Mouse (Mus musculus) ES-Bruce4 (cell line): Measurements from ENCODE around the gene Cdk10. TPM values are rescaled to one million over a fixed set of nuclear protein-coding genes. Genes with fewer than 3 reads are reported as not detected.

ENCODE experiments used
- H3K27ac ChIP-seq: 2 replicates; pipeline ENCODE4 v1.5.1; 2012; ENCODE audit warnings: low read length, inconsistent platforms; ENCODE audit not compliant: insufficient read depth
- H3K27me3 ChIP-seq: 2 replicates; pipeline ENCODE4 v1.6.1; 2012; ENCODE audit warnings: mild to moderate bottlenecking, low read length, inconsistent platforms; ENCODE audit not compliant: control insufficient read depth, poor library complexity, insufficient read depth, severe bottlenecking
- H3K36me3 ChIP-seq: 2 replicates; pipeline ENCODE4 v1.6.1; 2012; ENCODE audit warnings: inconsistent platforms, mild to moderate bottlenecking, low read length, moderate library complexity; ENCODE audit not compliant: control insufficient read depth, poor library complexity, insufficient read depth, severe bottlenecking
- H3K4me1 ChIP-seq: one replicate; pipeline ENCODE4 v1.8.1; 2011; ENCODE audit warnings: low read length; ENCODE audit not compliant: control insufficient read depth, insufficient read depth
- H3K4me3 ChIP-seq: 2 replicates; pipeline ENCODE4 v1.5.1; 2011; ENCODE audit warnings: low read depth, mild to moderate bottlenecking, low read length
- H3K9ac ChIP-seq: 2 replicates; pipeline ENCODE4 v1.6.1; 2012; ENCODE audit warnings: low read depth, mild to moderate bottlenecking, inconsistent platforms; ENCODE audit not compliant: poor library complexity, severe bottlenecking
- H3K9me3 ChIP-seq: replicated peaks from 2 replicates; pipeline ENCODE4 v1.6.1; 2012; ENCODE audit warnings: mild to moderate bottlenecking, low read length, inconsistent platforms; ENCODE audit not compliant: control insufficient read depth, poor library complexity, insufficient read depth, severe bottlenecking
- CTCF ChIP-seq: IDR thresholded peaks from one replicate; pipeline ENCODE4 v1.8.1; 2011; ENCODE audit warnings: low read depth, low read length
- EP300 ChIP-seq: IDR thresholded peaks from 2 replicates; pipeline ENCODE4 v1.6.1; 2011; ENCODE audit warnings: low read depth, low read length; ENCODE audit not compliant: insufficient read depth
- POLR2A ChIP-seq: IDR thresholded peaks from one replicate; pipeline ENCODE4 v1.8.1; 2011; ENCODE audit warnings: low read length; ENCODE audit not compliant: insufficient read depth
- polyA plus RNA-seq: library from polyadenylated mRNA; stranded (reverse); fragments of >200 nt; gene quantifications from 2 replicates; pipeline ENCODE4 v1.2.4, GENCODE M21; 2011; ENCODE audit warnings: low read depth; ENCODE audit not compliant: missing spikeins, insufficient read depth, insufficient read length

Cdk10 gene
- polyA plus RNA-seq, 1 experiment = 34.3 TPM

- no peaks in the 10 kb centered on the region for H3K9me3 ChIP-seq
- H3K27me3 ChIP-seq = no peaks in the 10 kb centered on the region
- TF ChIP-seq EP300 (no peak), CTCF (no peak), POLR2A (no peak)
- H3K27ac ChIP-seq = no peak overlapping the region
- peak overlapping the region; percentile 99 for H3K9ac ChIP-seq
- no peaks in the 10 kb centered on the region for H3K4me1 ChIP-seq
- H3K36me3 ChIP-seq = peaks cover 4% of the 10 kb centered on the region; the same call in 1 of the 2 replicates
- H3K4me3 ChIP-seq = peak overlapping the region; percentile 89
Measured at GRCm38 (mm10) chr8:123211876-123212275, 12.8 kb upstream of the Cdk10 start.

GRCm38 (mm10) chr8:123212321-123213117 lies 12.1 kb upstream of the Cdk10 start, which contains the start of the genes Chmp1a and Spata33:
TSS of gene Chmp1a (minus strand) at chr8:123212763.
TSS of gene Spata33 (plus strand) at chr8:123212832.
- peak within 1 kb of the TSS; percentile 99 for H3K9ac ChIP-seq
- H3K27me3 ChIP-seq = no peaks in the 10 kb centered on the region
- peak within 1 kb of the TSS; percentile 89 for H3K4me3 ChIP-seq
- peak within 1 kb of the TSS; percentile 10; the same call in 1 of the 2 replicates for H3K27ac ChIP-seq
- peaks cover 4% of the 10 kb centered on the region; the same call in 1 of the 2 replicates for H3K36me3 ChIP-seq
- H3K9me3 ChIP-seq = no peaks in the 10 kb centered on the region
- no peaks in the 10 kb centered on the region for H3K4me1 ChIP-seq
- 0 out of 2 replicates have a peak, but pooled peaks have one; percentile 4 for TF ChIP-seq EP300
- peak; percentile 27 for TF ChIP-seq POLR2A
- peak; percentile 59 for TF ChIP-seq CTCF

- H3K27ac ChIP-seq = peak overlapping the region; percentile 10; the same call in 1 of the 2 replicates
Measured at GRCm38 (mm10) chr8:123213118-123213772, 11.4 kb upstream of the Cdk10 start.

GRCm38 (mm10) chr8:123215430-123215829 lies 9.2 kb upstream of the Cdk10 start:
- no peak for TF ChIP-seq EP300
- TF ChIP-seq CTCF = no peak
- TF ChIP-seq POLR2A = no peak
- Histone ChIP-seq H3K9me3 (no peaks in the 10 kb centered on the region), H3K27me3 (no peaks in the 10 kb centered on the region), H3K27ac (no peak overlapping the region), H3K36me3 (no peaks in the 10 kb centered on the region), H3K4me3 (no peak overlapping the region), H3K9ac (no peak overlapping the region), H3K4me1 (no peaks in the 10 kb centered on the region)

More at GRCm38 (mm10) chr8:123213118-123213772, 11.4 kb upstream of the Cdk10 start:
- Histone ChIP-seq H3K9me3 (no peaks in the 10 kb centered on the region), H3K9ac (peak overlapping the region; percentile 66), H3K4me1 (no peaks in the 10 kb centered on the region), H3K36me3 (peaks cover 4% of the 10 kb centered on the region; the same call in 1 of the 2 replicates), H3K27me3 (no peaks in the 10 kb centered on the region), H3K4me3 (peak overlapping the region; percentile 83)
- TF ChIP-seq CTCF = no peak
- TF ChIP-seq POLR2A = no peak
- TF ChIP-seq EP300 = no peak

- Histone ChIP-seq H3K27me3 (no peaks in the 10 kb centered on the region), H3K36me3 (no peaks in the 10 kb centered on the region), H3K9me3 (no peaks in the 10 kb centered on the region), H3K27ac (no peak overlapping the region), H3K9ac (no peak overlapping the region), H3K4me1 (no peaks in the 10 kb centered on the region), H3K4me3 (no peak overlapping the region)
- TF ChIP-seq EP300 = no peak
- TF ChIP-seq POLR2A = no peak
- no peak for TF ChIP-seq CTCF
Measured at GRCm38 (mm10) chr8:123220917-123221316, 3.7 kb upstream of the Cdk10 start.
